Mouse (Mus musculus): ENCODE measurements around the gene Lama5. TPM values are rescaled to one million over a fixed set of nuclear protein-coding genes. Genes with fewer than 3 reads are reported as not detected.

Lama5 gene
- 7.2 and 10.8 TPM in 2 replicates for polyA plus RNA-seq (2016; fragmentation: Nextera tagmentation; extraction: Ambion mirVana)

GRCm38 (mm10) chr2:180225762-180226378, at the start of gene Lama5:
Gene Lama5 (minus strand): TSS chr2:180225859.
- peak; percentile 73 for DNase-seq (ENCODE audit: low spot score)
- Histone ChIP-seq H3K4me3 (peak within 1 kb of the TSS; percentile 76), H3K9me3 (no peaks in the 10 kb centered on the region), H3K36me3 (0 out of 2 replicates have a peak, but pooled peaks cover 3% of the 10 kb centered on the region), H3K27me3 (ENCODE audit: insufficient read depth, poor library complexity, severe bottlenecking) (peaks cover 52% of the 10 kb centered on the region), H3K27ac (peak within 1 kb of the TSS; percentile 84), H3K4me1 (replicated peaks) (peaks cover 89% of the 10 kb centered on the region)
- under 1% methylated on average over 37 of the region's 37 CpGs for WGBS

DNA sequence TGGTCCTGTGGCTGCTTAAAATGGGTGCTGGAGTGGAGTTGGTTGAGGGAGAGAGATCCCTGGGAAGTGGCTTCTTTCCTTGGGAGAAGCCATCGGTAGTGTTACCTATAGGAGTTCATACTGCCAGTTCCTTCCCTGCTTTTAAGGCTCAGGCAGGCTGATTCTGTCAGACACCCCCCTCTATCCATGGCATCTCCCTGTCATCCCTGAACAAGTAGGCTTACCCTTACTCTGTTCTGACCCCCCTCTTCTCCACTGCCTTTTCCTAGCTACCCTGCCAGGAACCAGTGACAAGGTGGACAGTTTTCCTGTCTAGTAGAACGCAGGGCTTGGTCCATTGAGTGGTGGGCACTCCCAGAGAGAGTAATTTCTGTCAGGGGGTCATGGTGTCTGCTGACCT, 48.9 kb upstream of the Lama5 start:
- no peak overlapping the region for H3K27ac ChIP-seq
- peaks cover 54% of the 10 kb centered on the region for H3K4me1 ChIP-seq (replicated peaks)
- WGBS = 85% methylated on average over 2 of the region's 2 CpGs
- H3K9me3 ChIP-seq = no peaks in the 10 kb centered on the region
- no peak for DNase-seq (ENCODE audit: low spot score)
- no peak overlapping the region for H3K4me3 ChIP-seq
- H3K27me3 ChIP-seq (ENCODE audit: insufficient read depth, poor library complexity, severe bottlenecking) = peaks cover 30% of the 10 kb centered on the region
- H3K36me3 ChIP-seq = peaks cover 21% of the 10 kb centered on the region

- peaks cover 54% of the 10 kb centered on the region for H3K4me1 ChIP-seq (replicated peaks)
- H3K27ac ChIP-seq = peak within 1 kb of the TSS; percentile 95
- DNase-seq (ENCODE audit: low spot score) = peak; percentile 97
- peaks cover 30% of the 10 kb centered on the region for H3K27me3 ChIP-seq (ENCODE audit: insufficient read depth, poor library complexity, severe bottlenecking)
- peaks cover 24% of the 10 kb centered on the region for H3K36me3 ChIP-seq
- H3K4me3 ChIP-seq = peak within 1 kb of the TSS; percentile 93
- 8% methylated on average over 68 of the region's 68 CpGs for WGBS
- no peaks in the 10 kb centered on the region for H3K9me3 ChIP-seq
These were observed 48.0 kb upstream of the Lama5 start, which contains the start of gene Cables2 for GRCm38 (mm10) chr2:180273394-180274244. Gene Cables2 (minus strand): TSS chr2:180273496.

GRCm38 (mm10) chr2:180272884-180273321, 47.2 kb upstream of the Lama5 start:
- H3K4me1 ChIP-seq (replicated peaks) = peaks cover 58% of the 10 kb centered on the region
- H3K27me3 ChIP-seq (ENCODE audit: insufficient read depth, poor library complexity, severe bottlenecking) = peaks cover 30% of the 10 kb centered on the region
- peak overlapping the region; percentile 93 for H3K4me3 ChIP-seq
- H3K27ac ChIP-seq = peak overlapping the region; percentile 95
- WGBS = under 1% methylated on average over 37 of the region's 37 CpGs
- no peaks in the 10 kb centered on the region for H3K9me3 ChIP-seq
- H3K36me3 ChIP-seq = peaks cover 31% of the 10 kb centered on the region
- no peak for DNase-seq (ENCODE audit: low spot score)

- H3K4me3 ChIP-seq = peak overlapping the region; percentile 93
- 78% methylated on average over 5 of the region's 5 CpGs for WGBS
- H3K36me3 ChIP-seq = peaks cover 41% of the 10 kb centered on the region
- no peak for DNase-seq (ENCODE audit: low spot score)
- peaks cover 25% of the 10 kb centered on the region for H3K27me3 ChIP-seq (ENCODE audit: insufficient read depth, poor library complexity, severe bottlenecking)
- H3K4me1 ChIP-seq (replicated peaks) = peaks cover 54% of the 10 kb centered on the region
- no peak overlapping the region for H3K27ac ChIP-seq
- no peaks in the 10 kb centered on the region for H3K9me3 ChIP-seq
These were observed 46.2 kb upstream of the Lama5 start for GRCm38 (mm10) chr2:180271804-180272395.

DNA sequence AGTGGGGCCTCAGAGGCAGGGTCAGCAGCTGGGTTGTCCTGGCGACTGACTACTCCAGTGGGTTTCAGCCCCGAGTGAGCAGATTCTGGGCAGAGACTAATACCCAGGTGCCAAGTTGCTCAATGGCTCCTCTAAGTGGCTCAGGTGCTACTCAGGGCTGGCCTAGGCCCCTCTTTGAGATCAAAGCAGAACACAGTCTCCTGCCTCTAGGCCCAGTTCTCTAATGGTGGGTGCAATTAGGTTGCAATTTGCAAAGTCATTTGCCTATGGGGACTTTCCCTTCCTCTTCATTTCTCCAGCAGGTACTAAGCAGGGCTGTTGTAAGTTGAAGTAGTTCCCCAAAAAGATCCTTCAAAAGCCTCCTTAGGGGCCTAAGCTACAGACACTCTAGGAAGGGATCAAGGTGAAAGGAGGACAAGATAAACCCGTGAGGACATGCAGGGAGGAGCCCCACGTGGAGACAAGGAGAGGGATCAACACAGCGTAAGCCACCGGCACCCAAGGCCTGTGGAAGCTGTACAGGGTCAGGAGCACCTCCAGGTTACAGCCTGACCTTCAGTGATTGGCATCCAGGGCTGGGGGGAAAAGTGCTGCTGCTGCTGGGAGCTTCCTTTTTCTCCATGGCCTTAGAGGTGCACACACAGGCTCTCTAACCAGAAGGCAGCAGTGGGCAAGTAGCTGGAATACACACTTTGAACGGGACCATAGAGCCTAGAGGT, 45.0 kb upstream of the Lama5 start:
- Histone ChIP-seq H3K27me3 (ENCODE audit: insufficient read depth, poor library complexity, severe bottlenecking) (peaks cover 19% of the 10 kb centered on the region), H3K36me3 (peaks cover 52% of the 10 kb centered on the region), H3K27ac (0 out of 2 replicates have a peak overlapping the region, but pooled peaks have one; percentile 23), H3K9me3 (no peaks in the 10 kb centered on the region), H3K4me1 (replicated peaks) (peaks cover 42% of the 10 kb centered on the region), H3K4me3 (no peak overlapping the region)
- no peak for DNase-seq (ENCODE audit: low spot score)
- WGBS = 86% methylated on average over 7 of the region's 7 CpGs

GRCm38 (mm10) chr2:180269329-180269728, 43.7 kb upstream of the Lama5 start:
- H3K36me3 ChIP-seq = peaks cover 56% of the 10 kb centered on the region
- H3K9me3 ChIP-seq = no peaks in the 10 kb centered on the region
- no peak for DNase-seq (ENCODE audit: low spot score)
- peaks cover 7% of the 10 kb centered on the region for H3K27me3 ChIP-seq (ENCODE audit: insufficient read depth, poor library complexity, severe bottlenecking)
- H3K4me3 ChIP-seq = no peak overlapping the region
- peaks cover 40% of the 10 kb centered on the region for H3K4me1 ChIP-seq (replicated peaks)
- H3K27ac ChIP-seq = no peak overlapping the region
- WGBS = 92% methylated on average over 10 of the region's 10 CpGs

DNA sequence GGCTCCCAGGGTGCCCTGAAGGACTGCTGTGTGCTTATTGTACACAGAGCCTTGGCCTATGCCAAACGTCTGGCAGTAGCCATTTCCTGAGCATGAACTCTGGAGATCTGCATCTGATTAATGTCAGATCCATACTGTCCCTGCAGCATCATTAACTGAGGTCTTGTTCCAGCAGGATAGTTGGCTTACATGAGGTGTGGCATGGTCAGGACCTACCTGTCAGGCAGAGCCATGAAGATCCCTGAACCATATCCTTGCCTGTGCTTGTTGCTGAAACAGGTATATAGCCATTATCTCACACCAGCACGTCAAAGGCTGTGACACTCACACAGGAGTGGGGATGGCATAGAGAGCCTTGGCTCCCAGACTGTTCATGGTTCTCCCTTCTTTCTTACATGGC, 42.3 kb upstream of the Lama5 start:
- Histone ChIP-seq H3K36me3 (peaks cover 70% of the 10 kb centered on the region), H3K27ac (no peak overlapping the region), H3K27me3 (ENCODE audit: insufficient read depth, poor library complexity, severe bottlenecking) (no peaks in the 10 kb centered on the region), H3K4me3 (no peak overlapping the region), H3K4me1 (replicated peaks) (peaks cover 32% of the 10 kb centered on the region), H3K9me3 (no peaks in the 10 kb centered on the region)
- 78% methylated on average over 2 of the region's 2 CpGs for WGBS
- DNase-seq (ENCODE audit: low spot score) = no peak

DNA sequence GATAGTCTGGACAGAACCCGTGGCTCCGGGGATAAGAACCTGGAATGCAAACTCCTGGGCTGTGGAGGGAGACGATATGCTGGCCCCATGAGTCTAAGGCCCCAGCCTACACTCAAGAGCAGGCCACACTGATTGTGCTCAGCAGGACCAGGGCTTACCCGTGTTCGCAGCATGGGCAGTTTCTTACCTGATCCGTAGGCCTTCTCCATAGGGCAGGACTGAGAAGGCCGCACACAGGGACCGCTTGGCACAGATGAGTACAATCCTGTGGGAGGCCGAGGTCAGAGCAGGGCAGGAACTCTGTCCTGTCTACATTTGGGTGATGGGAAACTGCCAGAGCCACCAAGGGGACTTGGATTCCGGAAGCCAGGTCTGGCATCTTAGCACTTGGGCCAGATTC, 37.2 kb upstream of the Lama5 start:
- Histone ChIP-seq H3K4me1 (replicated peaks) (peaks cover 15% of the 10 kb centered on the region), H3K36me3 (peaks cover 89% of the 10 kb centered on the region)
- WGBS = 90% methylated on average over 10 of the region's 10 CpGs

DNA sequence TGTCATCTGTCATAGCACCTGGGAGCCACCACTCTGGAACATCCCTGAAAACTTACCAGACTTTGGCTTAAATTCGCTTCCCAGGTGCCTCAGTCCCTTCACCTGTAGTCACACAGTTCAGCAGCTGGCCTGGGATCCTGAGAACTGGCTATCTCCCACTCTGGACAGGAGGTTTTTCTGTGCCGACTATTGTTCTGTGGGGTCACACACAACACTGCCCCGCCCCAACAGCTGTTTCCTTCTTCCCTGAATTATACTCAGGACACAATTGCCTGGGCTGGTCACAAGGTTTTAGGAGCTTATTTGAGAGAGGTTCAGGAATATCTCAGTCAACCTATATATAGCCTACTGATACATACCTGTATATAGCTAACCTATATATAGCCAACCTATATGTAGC, 36.8 kb upstream of the Lama5 start:
- DNase-seq (ENCODE audit: low spot score) = no peak
- no peak overlapping the region for H3K27ac ChIP-seq
- peaks cover 86% of the 10 kb centered on the region for H3K36me3 ChIP-seq
- WGBS = 79% methylated on average over 3 of the region's 3 CpGs
- H3K27me3 ChIP-seq (ENCODE audit: insufficient read depth, poor library complexity, severe bottlenecking) = no peaks in the 10 kb centered on the region
- H3K4me1 ChIP-seq (replicated peaks) = peaks cover 16% of the 10 kb centered on the region
- no peaks in the 10 kb centered on the region for H3K9me3 ChIP-seq
- no peak overlapping the region for H3K4me3 ChIP-seq

More for the DNA sequence above, 37.2 kb upstream of the Lama5 start:
- DNase-seq (ENCODE audit: low spot score) = no peak
- Histone ChIP-seq H3K4me3 (no peak overlapping the region), H3K27me3 (ENCODE audit: insufficient read depth, poor library complexity, severe bottlenecking) (no peaks in the 10 kb centered on the region), H3K27ac (0 out of 2 replicates have a peak overlapping the region, but pooled peaks have one; percentile 30), H3K9me3 (no peaks in the 10 kb centered on the region)

DNA sequence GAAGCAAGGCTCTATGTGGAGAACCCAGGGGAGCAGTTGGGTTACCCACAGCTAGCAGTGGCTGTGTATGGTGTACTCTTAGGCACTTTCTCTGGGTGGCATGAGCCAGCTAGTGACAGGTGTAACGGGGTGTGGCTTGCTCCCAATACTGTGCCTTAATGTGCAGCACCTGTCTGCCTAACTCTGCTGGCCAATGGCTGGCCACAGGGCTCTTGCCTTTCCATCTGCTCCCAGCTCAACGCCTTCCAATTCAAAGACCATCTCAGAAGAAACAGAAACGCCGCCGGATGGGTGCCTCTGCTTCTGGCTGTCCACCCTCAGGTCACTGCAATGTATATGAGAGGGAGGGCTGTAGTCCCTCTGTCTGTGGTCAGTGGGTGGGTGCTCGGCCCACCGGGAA, 36.2 kb upstream of the Lama5 start:
- no peak for DNase-seq (ENCODE audit: low spot score)
- Histone ChIP-seq H3K9me3 (no peaks in the 10 kb centered on the region), H3K27me3 (ENCODE audit: insufficient read depth, poor library complexity, severe bottlenecking) (no peaks in the 10 kb centered on the region), H3K36me3 (peaks cover 80% of the 10 kb centered on the region), H3K4me1 (replicated peaks) (peaks cover 16% of the 10 kb centered on the region), H3K27ac (no peak overlapping the region), H3K4me3 (no peak overlapping the region)
- WGBS = 87% methylated on average over 7 of the region's 7 CpGs
